Mouse (Mus musculus): ENCODE results near the gene Nrg4.

- no peak for TF ChIP-seq POLR2A (IDR thresholded peaks at IDR 0.05; ENCODE audit: borderline replicate concordance, insufficient read depth, low read length)
- TF ChIP-seq CTCF (IDR thresholded peaks at IDR 0.05; ENCODE audit: borderline replicate concordance, insufficient read depth, low read depth, low read length): no peak
These were observed 37.1 kb upstream of the Nrg4 start for GRCm38 (mm10) chr9:55363707-55364106.
